Mouse (Mus musculus) monocyte, adult 5-6 weeks (primary cell): ENCODE data around the gene Krtdap. TPM values are rescaled to one million over a fixed set of nuclear protein-coding genes. Genes with fewer than 3 reads are reported as not detected.
A peak's percentile ranks its signal among the peaks of the same experiment; 100 is the strongest.
"Not testable (repeated sequence)": the region's sequence is repeated elsewhere in the genome, so short reads cannot be mapped to it uniquely, and the experiment has no call there.

ENCODE experiments used
- ATAC-seq: fragments of 153-309, 156-312 bp; replicated peaks from 2 replicates; pipeline ENCODE4 v1.8.0; 2017; ENCODE audit warnings: mild to moderate bottlenecking; ENCODE audit not compliant: low TSS enrichment, insufficient number of reproducible peaks, severe bottlenecking, poor library complexity, low FRiP score
- total RNA-seq: library from RNA; stranded (forward); fragments of 200-1000, 200-491, 200-594 nt; gene quantifications from 3 replicates; pipeline ENCODE4 v1.2.3, GENCODE M21; 2017

The Krtdap gene
- total RNA-seq: not detected in 3 replicates

GRCm38 (mm10) chr7:30787377-30788022, at the start of gene Krtdap:
Gene Krtdap (plus strand): TSS chr7:30787896.
- no peak for ATAC-seq

GRCm38 (mm10) chr7:30742570-30742969, 45.1 kb upstream of the Krtdap start:
- ATAC-seq: peak; percentile 6; the same call in 1 of the 2 replicates

- not testable (repeated sequence) for ATAC-seq
Observed at GRCm38 (mm10) chr7:30743617-30744016, 44.1 kb upstream of the Krtdap start, which contains the start of gene Gapdhs. Gene Gapdhs (minus strand): TSS chr7:30743681.

DNA sequence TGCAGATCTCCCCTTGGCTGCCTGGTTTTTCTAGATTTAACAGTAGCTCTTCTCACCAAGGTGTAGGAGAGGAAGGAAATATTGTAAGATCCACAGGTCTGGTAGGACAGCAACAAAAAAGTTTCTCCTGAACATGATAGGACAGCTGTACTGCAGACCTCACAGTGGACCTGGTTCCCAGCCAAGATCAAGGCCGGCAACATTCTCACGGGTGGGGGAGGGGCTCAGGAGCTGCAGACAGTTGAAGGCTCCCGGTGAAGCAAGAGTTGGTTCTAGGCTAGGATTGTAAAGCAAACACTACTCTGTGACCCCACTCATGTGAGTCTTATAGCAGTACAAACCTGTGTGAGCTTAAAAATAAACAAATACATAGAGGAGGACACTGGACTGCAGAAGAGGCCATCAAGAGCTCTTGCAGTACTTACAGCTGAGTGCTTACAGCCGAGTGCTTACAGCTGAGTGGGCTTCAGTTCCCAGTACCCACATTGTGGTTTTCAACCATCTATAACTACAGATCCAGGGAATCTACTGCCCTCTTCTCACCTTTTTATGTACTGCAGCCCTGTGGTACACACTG, 43.6 kb upstream of the Krtdap start:
- ATAC-seq: no peak

DNA sequence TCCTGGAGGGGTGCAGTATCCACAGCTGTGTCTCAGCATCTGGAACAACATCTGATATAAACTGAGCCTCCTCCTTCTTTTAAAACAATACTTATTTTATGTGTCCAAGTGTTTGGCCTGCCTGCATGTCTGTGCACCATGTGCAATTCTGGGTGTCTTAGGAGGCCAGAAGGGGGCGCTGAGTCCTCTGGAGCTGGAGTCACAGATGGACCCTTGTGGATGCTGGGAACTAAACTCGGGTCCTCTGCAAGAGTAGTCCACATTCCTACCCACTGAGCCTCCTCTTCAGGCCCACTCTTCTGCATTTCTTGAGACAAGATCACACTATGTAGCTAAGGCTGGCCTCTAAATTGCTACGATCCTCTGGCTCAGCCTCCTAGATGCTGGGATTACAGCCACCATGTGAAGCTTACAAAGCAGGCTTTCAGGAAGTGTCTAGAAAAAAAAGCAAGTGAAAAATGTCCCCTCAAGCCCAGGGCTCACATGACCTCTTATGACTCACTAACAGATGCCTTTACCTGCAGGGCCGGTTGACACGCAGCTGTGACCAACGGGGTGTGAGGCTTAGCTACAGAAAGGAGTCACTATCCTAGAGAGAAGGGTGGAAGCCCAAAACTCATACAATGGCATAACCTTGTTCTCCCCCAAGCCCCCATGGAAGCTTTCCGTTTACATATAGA, 40.0 kb upstream of the Krtdap start:
- no peak for ATAC-seq

- ATAC-seq: no peak
Observed at GRCm38 (mm10) chr7:30749824-30750606, 37.7 kb upstream of the Krtdap start.

- no peak for ATAC-seq
Observed at GRCm38 (mm10) chr7:30751086-30751669, 36.5 kb upstream of the Krtdap start, which contains the start of gene Sbsn. Gene Sbsn (plus strand): TSS chr7:30751471.

GRCm38 (mm10) chr7:30757001-30757400, 30.7 kb upstream of the Krtdap start:
- no peak for ATAC-seq

DNA sequence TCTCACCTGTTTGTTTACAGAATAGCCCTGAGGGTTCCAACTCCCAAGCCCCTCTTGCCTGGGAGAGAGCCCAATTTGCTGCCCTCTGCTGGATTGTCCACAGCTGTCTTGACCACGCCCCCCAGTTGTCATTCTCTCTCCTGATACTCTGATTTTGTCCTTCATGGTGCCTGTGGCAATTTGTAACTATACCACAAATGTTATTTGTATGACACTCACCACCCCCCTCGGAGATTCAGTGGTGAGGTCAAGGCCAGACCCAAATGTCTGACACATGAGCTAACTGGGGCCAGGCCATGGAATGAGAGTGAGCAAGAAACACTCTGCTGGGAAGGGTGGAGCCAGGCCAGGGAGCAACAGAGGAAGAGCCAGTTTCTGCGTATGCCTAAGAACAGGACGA, 28.8 kb upstream of the Krtdap start:
- no peak for ATAC-seq

DNA sequence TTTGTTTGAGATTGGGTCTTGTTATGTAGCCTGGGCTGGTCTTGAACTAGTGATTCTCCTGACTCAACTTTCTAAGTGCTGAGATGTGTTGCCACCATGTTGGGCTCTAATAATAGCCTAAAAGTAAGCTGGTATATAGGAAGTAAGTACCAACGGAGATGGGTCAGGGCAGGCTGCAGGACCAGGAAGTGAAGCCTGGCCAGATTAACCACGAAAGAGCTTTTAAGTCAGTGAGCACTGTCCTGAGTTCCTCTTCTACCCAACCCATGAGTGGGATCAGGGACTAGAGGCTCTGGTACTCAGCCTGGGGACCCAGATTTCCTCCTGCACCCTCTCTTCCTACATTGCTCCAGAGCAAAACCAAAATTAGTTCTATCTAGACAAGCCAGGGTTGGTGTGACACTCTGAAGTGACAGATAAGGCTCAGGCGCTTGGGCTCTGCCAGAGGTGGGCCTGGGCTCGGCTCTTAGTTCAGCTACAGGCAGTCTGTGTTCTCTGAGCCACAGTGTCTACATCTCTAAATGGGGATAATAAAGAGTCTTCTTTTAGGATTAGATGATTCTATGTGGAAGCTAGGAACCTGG, 25.8 kb upstream of the Krtdap start:
- ATAC-seq: peak; percentile 71

GRCm38 (mm10) chr7:30763456-30763855, 24.2 kb upstream of the Krtdap start, which contains the start of gene Dmkn:
Gene Dmkn (plus strand): TSS chr7:30763756.
- no peak for ATAC-seq

DNA sequence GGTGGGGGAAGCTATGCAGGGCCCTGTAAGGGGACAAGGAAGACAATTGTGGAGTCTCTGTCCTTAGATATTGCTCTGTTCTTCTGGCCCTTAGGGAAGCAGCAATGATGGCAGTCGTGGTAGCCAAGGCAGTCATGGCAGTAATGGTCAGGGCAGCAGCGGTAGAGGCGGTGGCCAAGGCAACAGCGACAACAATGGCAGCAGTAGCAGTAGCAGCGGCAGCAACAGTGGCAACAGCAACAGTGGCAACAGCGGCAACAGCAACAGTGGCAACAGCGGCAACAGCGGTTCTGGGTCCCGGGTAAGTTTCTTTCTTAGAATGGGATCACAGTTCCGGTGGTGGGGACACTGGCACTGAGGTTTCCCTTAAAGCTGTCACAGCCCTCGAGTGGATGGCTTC, 22.5 kb upstream of the Krtdap start:
- no peak for ATAC-seq

GRCm38 (mm10) chr7:30766408-30766807, 21.3 kb upstream of the Krtdap start:
- ATAC-seq: no peak

GRCm38 (mm10) chr7:30769236-30769635, 18.5 kb upstream of the Krtdap start:
- no peak for ATAC-seq

DNA sequence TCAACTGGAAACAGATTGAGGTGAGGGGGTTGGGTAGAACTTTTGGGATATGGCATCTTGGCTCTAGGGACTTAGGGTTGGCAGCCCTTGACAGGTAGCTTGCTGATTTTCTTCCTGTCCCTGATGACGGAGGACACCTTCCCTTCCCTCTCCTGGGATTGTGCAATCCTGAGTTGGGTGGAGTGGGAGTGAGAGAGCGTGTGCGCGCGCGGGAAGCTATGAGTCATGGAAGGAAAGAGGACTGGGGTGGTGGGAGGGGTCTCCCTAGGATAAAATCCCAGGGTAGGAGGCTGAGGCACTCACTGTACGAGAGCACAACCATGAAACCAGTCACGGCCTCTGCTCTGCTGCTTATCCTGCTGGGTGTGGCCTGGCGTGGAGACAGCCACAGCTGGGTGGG, 11.6 kb upstream of the Krtdap start:
- no peak for ATAC-seq

GRCm38 (mm10) chr7:30777081-30777579, 10.6 kb upstream of the Krtdap start:
- ATAC-seq: no peak

- ATAC-seq: no peak
Observed at GRCm38 (mm10) chr7:30777911-30778310, 9.8 kb upstream of the Krtdap start.

DNA sequence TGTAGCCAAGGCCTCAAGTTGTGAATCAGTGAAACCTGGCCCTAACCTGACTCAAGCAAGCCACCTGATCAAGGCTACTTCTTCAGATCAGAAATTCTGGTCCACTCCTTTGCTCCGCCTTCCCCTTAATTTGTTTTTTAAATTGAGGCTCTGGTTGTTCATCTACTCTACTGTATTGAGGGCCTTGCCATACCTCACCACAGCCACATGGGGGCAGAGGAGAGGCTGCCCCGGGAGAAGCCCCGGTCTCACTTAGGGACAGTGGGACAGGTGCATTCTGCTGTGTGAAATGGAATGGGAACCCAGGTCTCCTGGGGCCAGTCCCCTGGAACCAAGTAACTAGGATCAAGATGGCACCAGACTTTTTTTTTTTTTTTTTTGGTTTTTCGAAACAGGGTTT, 5.9 kb upstream of the Krtdap start:
- ATAC-seq: no peak
